Mouse (Mus musculus) kidney, embryonic 15.5 days (tissue): ENCODE data around the gene Mios. TPM values are rescaled to one million over a fixed set of nuclear protein-coding genes. Genes with fewer than 3 reads are reported as not detected.
A peak's percentile ranks its signal among the peaks of the same experiment; 100 is the strongest.

Experiments used
- ATAC-seq: fragments of 200-750 bp; cut with Nextera tagmentation; replicated peaks from 2 replicates; pipeline ENCODE4 v1.8.0; 2017; ENCODE audit warnings: moderate TSS enrichment; ENCODE audit not compliant: low FRiP score
- H3K27ac ChIP-seq: fragments of 300-500 bp; sonication (generic); 2 replicates; pipeline ENCODE4 v1.5.1; 2015; ENCODE audit warnings: mild to moderate bottlenecking, inconsistent platforms
- H3K27me3 ChIP-seq: fragments of 300-500 bp; sonication (generic); 2 replicates; pipeline ENCODE4 v1.6.1; 2015; ENCODE audit warnings: inconsistent platforms
- H3K36me3 ChIP-seq: fragments of 300-500 bp; sonication (generic); 2 replicates; pipeline ENCODE4 v1.6.1; 2015; ENCODE audit warnings: inconsistent platforms
- H3K4me1 ChIP-seq: fragments of 300-500 bp; sonication (generic); 2 replicates; pipeline ENCODE4 v1.6.1; 2015; ENCODE audit warnings: inconsistent platforms
- H3K4me2 ChIP-seq: fragments of 300-500 bp; sonication (generic); 2 replicates; pipeline ENCODE4 v1.6.1; 2015; ENCODE audit warnings: moderate library complexity, mild to moderate bottlenecking, inconsistent platforms
- H3K4me3 ChIP-seq: fragments of 300-500 bp; sonication (generic); replicated peaks from 2 replicates; pipeline ENCODE4 v1.5.1; 2015; ENCODE audit warnings: mild to moderate bottlenecking, inconsistent platforms
- H3K9ac ChIP-seq: fragments of 300-500 bp; sonication (generic); 2 replicates; pipeline ENCODE4 v1.6.1; 2015; ENCODE audit warnings: mild to moderate bottlenecking, inconsistent platforms
- H3K9me3 ChIP-seq: fragments of 300-500 bp; sonication (generic); replicated peaks from 2 replicates; pipeline ENCODE4 v1.6.1; 2016; ENCODE audit warnings: inconsistent platforms
- WGBS: fragments of 180-500 bp; shearing (Covaris S2); methylation state at CpG from one replicate; pipeline ENCODE4 v1.1.7; 2015; ENCODE audit warnings: mixed read lengths; 5-methylcytosine and 5-hydroxymethylcytosine counted together
- polyA plus RNA-seq: library from polyadenylated mRNA; unstranded; fragments of >200 nt; fragmentation: Nextera tagmentation; extraction: Ambion mirVana; gene quantifications from 2 replicates; pipeline ENCODE4 v1.2.1, GENCODE M21; 2015

The Mios gene
- polyA plus RNA-seq, 1 experiment from 2014 or later = 25.1 TPM

GRCm38 (mm10) chr6:8210661-8211060 lies 1.6 kb downstream of the Mios start:
- 93% methylated on average over 3 of the region's 3 CpGs for WGBS
- H3K4me2 ChIP-seq = peak overlapping the region; percentile 64
- H3K4me1 ChIP-seq = peaks cover 9% of the 10 kb centered on the region; the same call in 1 of the 2 replicates
- peaks cover 25% of the 10 kb centered on the region for H3K36me3 ChIP-seq
- H3K27me3 ChIP-seq = no peaks in the 10 kb centered on the region
- no peaks in the 10 kb centered on the region for H3K9me3 ChIP-seq
- no peak for ATAC-seq
- H3K9ac ChIP-seq = no peak overlapping the region
- peak overlapping the region; percentile 87; the same call in 1 of the 2 replicates for H3K4me3 ChIP-seq
- no peak overlapping the region for H3K27ac ChIP-seq

GRCm38 (mm10) chr6:8227035-8227434 lies 18.0 kb downstream of the Mios start:
- Histone ChIP-seq H3K4me1 (no peaks in the 10 kb centered on the region), H3K4me2 (no peak overlapping the region), H3K36me3 (peaks cover 52% of the 10 kb centered on the region), H3K27me3 (no peaks in the 10 kb centered on the region), H3K9ac (no peak overlapping the region), H3K27ac (no peak overlapping the region), H3K4me3 (no peak overlapping the region), H3K9me3 (no peaks in the 10 kb centered on the region)
- no peak for ATAC-seq
- 88% methylated on average over 3 of the region's 3 CpGs for WGBS

GRCm38 (mm10) chr6:8228596-8228995 lies 19.6 kb downstream of the Mios start:
- 94% methylated on average over 3 of the region's 3 CpGs for WGBS
- Histone ChIP-seq H3K4me3 (no peak overlapping the region), H3K4me1 (no peaks in the 10 kb centered on the region), H3K27ac (no peak overlapping the region), H3K27me3 (no peaks in the 10 kb centered on the region), H3K36me3 (peaks cover 61% of the 10 kb centered on the region), H3K4me2 (no peak overlapping the region), H3K9ac (no peak overlapping the region), H3K9me3 (no peaks in the 10 kb centered on the region)
- no peak for ATAC-seq

- Histone ChIP-seq H3K4me1 (peaks cover 10% of the 10 kb centered on the region; the same call in 1 of the 2 replicates), H3K27me3 (no peaks in the 10 kb centered on the region), H3K4me3 (peak overlapping the region; percentile 94), H3K9ac (peak overlapping the region; percentile 75), H3K9me3 (no peaks in the 10 kb centered on the region), H3K27ac (peak overlapping the region; percentile 83), H3K4me2 (peak overlapping the region; percentile 73), H3K36me3 (peaks cover 21% of the 10 kb centered on the region)
- WGBS = 11% methylated on average over 6 of the region's 6 CpGs
- ATAC-seq = no peak
These were observed 49.3 kb downstream of the Mios start for GRCm38 (mm10) chr6:8258316-8258715.

- peak; percentile 100 for ATAC-seq
- peak within 1 kb of the TSS; percentile 92 for H3K4me2 ChIP-seq
- H3K27ac ChIP-seq = peak within 1 kb of the TSS; percentile 88
- under 1% methylated on average over 64 of the region's 64 CpGs for WGBS
- H3K4me1 ChIP-seq = peaks cover 10% of the 10 kb centered on the region; the same call in 1 of the 2 replicates
- H3K4me3 ChIP-seq = peak within 1 kb of the TSS; percentile 94
- H3K9me3 ChIP-seq = no peaks in the 10 kb centered on the region
- H3K36me3 ChIP-seq = peaks cover 13% of the 10 kb centered on the region
- H3K9ac ChIP-seq = peak within 1 kb of the TSS; percentile 75
- no peaks in the 10 kb centered on the region for H3K27me3 ChIP-seq
These were observed 50.1 kb downstream of the Mios start, which contains the start of the genes Rpa3, Umad1 and Gm45062 for GRCm38 (mm10) chr6:8259004-8259666. Gene Rpa3, minus strand, starts transcription at chr6:8259173. Gene Umad1, plus strand, starts transcription at chr6:8259288. Gene Gm45062, plus strand, starts transcription at chr6:8259450.

GRCm38 (mm10) chr6:8259667-8260044 lies 50.6 kb downstream of the Mios start:
- peak overlapping the region; percentile 92 for H3K4me2 ChIP-seq
- no peak for ATAC-seq
- 1% methylated on average over 8 of the region's 8 CpGs for WGBS
- H3K36me3 ChIP-seq = peaks cover 8% of the 10 kb centered on the region; the same call in 1 of the 2 replicates
- H3K4me1 ChIP-seq = peaks cover 10% of the 10 kb centered on the region; the same call in 1 of the 2 replicates
- no peaks in the 10 kb centered on the region for H3K27me3 ChIP-seq
- peak overlapping the region; percentile 88 for H3K27ac ChIP-seq
- peak overlapping the region; percentile 74 for H3K9ac ChIP-seq
- H3K4me3 ChIP-seq = peak overlapping the region; percentile 94
- H3K9me3 ChIP-seq = no peaks in the 10 kb centered on the region

- Histone ChIP-seq H3K36me3 (peaks cover 6% of the 10 kb centered on the region; the same call in 1 of the 2 replicates), H3K27ac (no peak overlapping the region), H3K9ac (no peak overlapping the region), H3K4me1 (no peaks in the 10 kb centered on the region), H3K9me3 (no peaks in the 10 kb centered on the region), H3K4me3 (no peak overlapping the region), H3K27me3 (no peaks in the 10 kb centered on the region), H3K4me2 (no peak overlapping the region)
- ATAC-seq = no peak
- 84% methylated on average over 3 of the region's 3 CpGs for WGBS
These were observed 62.0 kb downstream of the Mios start for GRCm38 (mm10) chr6:8271047-8271446.

- Histone ChIP-seq H3K4me1 (no peaks in the 10 kb centered on the region), H3K9ac (no peak overlapping the region), H3K9me3 (no peaks in the 10 kb centered on the region), H3K27me3 (no peaks in the 10 kb centered on the region), H3K4me3 (no peak overlapping the region), H3K27ac (no peak overlapping the region), H3K4me2 (no peak overlapping the region), H3K36me3 (peaks cover 8% of the 10 kb centered on the region; the same call in 1 of the 2 replicates)
- no peak; the same call in 1 of the 2 replicates for ATAC-seq
- 30% methylated on average over 6 of the region's 6 CpGs for WGBS
These were observed 65.5 kb downstream of the Mios start for GRCm38 (mm10) chr6:8274387-8275054.

- Histone ChIP-seq H3K9ac (no peak overlapping the region), H3K36me3 (peaks cover 8% of the 10 kb centered on the region; the same call in 1 of the 2 replicates), H3K9me3 (no peaks in the 10 kb centered on the region), H3K4me3 (no peak overlapping the region), H3K4me2 (no peak overlapping the region), H3K4me1 (no peaks in the 10 kb centered on the region), H3K27me3 (no peaks in the 10 kb centered on the region), H3K27ac (no peak overlapping the region)
- ATAC-seq = no peak
- WGBS = 16% methylated on average over 1 of the region's 1 CpGs
These were observed 66.1 kb downstream of the Mios start for GRCm38 (mm10) chr6:8275098-8275497.

GRCm38 (mm10) chr6:8276431-8276830 lies 67.4 kb downstream of the Mios start:
- Histone ChIP-seq H3K9ac (no peak overlapping the region), H3K4me2 (no peak overlapping the region), H3K9me3 (no peaks in the 10 kb centered on the region), H3K27me3 (no peaks in the 10 kb centered on the region), H3K36me3 (peaks cover 8% of the 10 kb centered on the region; the same call in 1 of the 2 replicates), H3K4me1 (no peaks in the 10 kb centered on the region), H3K4me3 (no peak overlapping the region), H3K27ac (no peak overlapping the region)
- 73% methylated on average over 4 of the region's 4 CpGs for WGBS
- ATAC-seq = no peak

GRCm38 (mm10) chr6:8278426-8279002 lies 69.5 kb downstream of the Mios start:
- Histone ChIP-seq H3K9me3 (no peaks in the 10 kb centered on the region), H3K36me3 (0 out of 2 replicates have a peak, but pooled peaks cover 2% of the 10 kb centered on the region), H3K27me3 (no peaks in the 10 kb centered on the region), H3K27ac (no peak overlapping the region), H3K4me3 (no peak overlapping the region), H3K9ac (no peak overlapping the region), H3K4me2 (no peak overlapping the region), H3K4me1 (no peaks in the 10 kb centered on the region)
- WGBS = 77% methylated on average over 5 of the region's 5 CpGs
- ATAC-seq = no peak

GRCm38 (mm10) chr6:8283255-8283654 lies 74.2 kb downstream of the Mios start:
- 0 out of 2 replicates have a peak, but pooled peaks cover 2% of the 10 kb centered on the region for H3K36me3 ChIP-seq
- 86% methylated on average over 4 of the region's 4 CpGs for WGBS
- no peak overlapping the region for H3K27ac ChIP-seq
- H3K9me3 ChIP-seq = no peaks in the 10 kb centered on the region
- no peak overlapping the region for H3K4me3 ChIP-seq
- no peaks in the 10 kb centered on the region for H3K27me3 ChIP-seq
- H3K4me1 ChIP-seq = no peaks in the 10 kb centered on the region
- H3K4me2 ChIP-seq = no peak overlapping the region
- no peak for ATAC-seq
- no peak overlapping the region for H3K9ac ChIP-seq
